Mouse (Mus musculus): ENCODE results near the gene Flt1. TPM values are rescaled to one million over a fixed set of nuclear protein-coding genes. Genes with fewer than 3 reads are reported as not detected.

The Flt1 gene
- total RNA-seq, 2 experiments from 2014 or later, result not detected

Other genes with a start within 250 kb of the Flt1 start
- 142 and 148 TPM in 2 replicates for gene Pomp, start 134.4 kb upstream of the Flt1 start, total RNA-seq (2014; fragmentation: Nextera tagmentation)
- gene Pomp, start 134.4 kb upstream of the Flt1 start, total RNA-seq (2017), result 204 and 300 TPM in 2 replicates
- gene Slc46a3, start 168.8 kb upstream of the Flt1 start, total RNA-seq (2014; fragmentation: Nextera tagmentation), result 23.9 and 24.2 TPM in 2 replicates
- gene Slc46a3, start 168.8 kb upstream of the Flt1 start, total RNA-seq (2017), result 13.8 and 16.7 TPM in 2 replicates
- gene Mtus2, start 231.3 kb upstream of the Flt1 start, total RNA-seq (2014; fragmentation: Nextera tagmentation), result 0.27 and 1.5 TPM in 2 replicates
- 0.65 and 1.8 TPM in 2 replicates for gene Mtus2, start 231.3 kb upstream of the Flt1 start, total RNA-seq (2017)